In genomic region chr6:113076686-113077516, GRCm38 (mm10) we compare ENCODE assay signal across 8 mouse cellular contexts. TPM values are rescaled to one million over a fixed set of nuclear protein-coding genes. Genes with fewer than 3 reads are reported as not detected.
DNase-seq lines count a peak whose midpoint lies in the region; ATAC-seq and TF ChIP-seq lines count a peak whose summit lies in the region.

Setd5 (plus strand) TSS chr6:113077365.

- peak within 1 kb of the TSS; percentile 85 to 90 (median 87) for H3K4me3 ChIP-seq in CH12.LX (replicated peaks in 1 of 3; ENCODE audit: low read depth in 2 of 3, low read length in 2 of 3, poor library complexity in 1 of 3)
- peak within 1 kb of the TSS; percentile 94 for H3K4me3 ChIP-seq in forebrain, embryonic 11.5 days (ENCODE audit: low read depth, low read length)
- H3K4me3 ChIP-seq in heart, embryonic 16.5 days (ENCODE audit: low read length), result peak within 1 kb of the TSS; percentile 70
- peak within 1 kb of the TSS; percentile 73 for H3K4me3 ChIP-seq in liver, embryonic 15.5 days (replicated peaks)
- H3K4me3 ChIP-seq in neural tube, embryonic 12.5 days, result peak within 1 kb of the TSS; percentile 93

- dilution Hi-C loops in CH12.LX (cut with MboI; ENCODE audit: extremely low pct_ligation_motif_present, extremely low pct_unique_long_range_greater_than_20kb, low sequenced_read_pairs), result no loop called here

- TF ChIP-seq RAD21 in CH12.LX (IDR thresholded peaks at IDR 0.05; ENCODE audit: low read depth, low read length), result no peak

- no peaks in the 10 kb centered on the region for H3K27me3 ChIP-seq in CH12.LX (replicated peaks)
- no peaks in the 10 kb centered on the region for H3K27me3 ChIP-seq in forebrain, embryonic 11.5 days (ENCODE audit: control insufficient read depth, insufficient read depth, low read length)
- no peaks in the 10 kb centered on the region for H3K27me3 ChIP-seq in heart, embryonic 16.5 days (ENCODE audit: control insufficient read depth, insufficient read depth, low read length)
- no peaks in the 10 kb centered on the region for H3K27me3 ChIP-seq in liver, embryonic 15.5 days
- no peaks in the 10 kb centered on the region for H3K27me3 ChIP-seq in neural tube, embryonic 12.5 days (replicated peaks)

- peak within 1 kb of the TSS; percentile 98 for H3K27ac ChIP-seq in CH12.LX (ENCODE audit: insufficient read depth, low read depth)
- H3K27ac ChIP-seq in forebrain, embryonic 11.5 days (ENCODE audit: low read depth, low read length), result peak within 1 kb of the TSS; percentile 100
- peak within 1 kb of the TSS; percentile 100 for H3K27ac ChIP-seq in heart, embryonic 16.5 days (ENCODE audit: low read length)
- H3K27ac ChIP-seq in liver, embryonic 15.5 days (replicated peaks), result peak within 1 kb of the TSS; percentile 100
- H3K27ac ChIP-seq in neural tube, embryonic 12.5 days, result peak within 1 kb of the TSS; percentile 100

- no peak; the same call in 1 of the 2 replicates for TF ChIP-seq EP300 in CH12.LX (IDR thresholded peaks at IDR 0.05; ENCODE audit: low read length)

- peak within 1 kb of the TSS; percentile 98 for H3K9ac ChIP-seq in CH12.LX (ENCODE audit: insufficient read depth, low read depth)
- peak within 1 kb of the TSS; percentile 99 for H3K9ac ChIP-seq in forebrain, embryonic 11.5 days (ENCODE audit: low read length)
- H3K9ac ChIP-seq in heart, embryonic 16.5 days (ENCODE audit: low read length), result peak within 1 kb of the TSS; percentile 89
- H3K9ac ChIP-seq in liver, embryonic 15.5 days, result peak within 1 kb of the TSS; percentile 93
- H3K9ac ChIP-seq in neural tube, embryonic 12.5 days, result peak within 1 kb of the TSS; percentile 99

- DNase-seq in CH12.LX (ENCODE audit: extremely low read depth), result peak; percentile 94
- DNase-seq in c-Kit-positive CD71-positive TER-119-negative erythroid progenitor cells, embryonic 14.5 days (ENCODE audit: low read depth), result peak; percentile 87
- DNase-seq in forebrain, embryonic 11.5 days (ENCODE audit: low spot score), result peak; percentile 100
- DNase-seq in kidney, postnatal 36 days, result peak; percentile 98 to 99
- peak; percentile 96 for DNase-seq in telencephalon, adult 2 months (ENCODE audit: low read depth, low spot score)

- no peaks in the 10 kb centered on the region for H3K9me3 ChIP-seq in CH12.LX (replicated peaks; ENCODE audit: low read length)
- no peaks in the 10 kb centered on the region for H3K9me3 ChIP-seq in forebrain, embryonic 11.5 days (ENCODE audit: control insufficient read depth, low read length)
- H3K9me3 ChIP-seq in heart, embryonic 16.5 days (replicated peaks; ENCODE audit: control insufficient read depth, low read length), result no peaks in the 10 kb centered on the region
- no peaks in the 10 kb centered on the region for H3K9me3 ChIP-seq in liver, embryonic 15.5 days (replicated peaks)
- no peaks in the 10 kb centered on the region for H3K9me3 ChIP-seq in neural tube, embryonic 12.5 days

- TF ChIP-seq CTCF in CH12.LX (conservative IDR thresholded peaks at IDR 0.05 in 1 of 2, IDR thresholded peaks at IDR 0.05 in 1 of 2; ENCODE audit: low read depth in 2 of 2, low read length in 2 of 2), result no peak

- peaks cover 0 to 8% of the 10 kb centered on the region in 2 experiments for H3K36me3 ChIP-seq in CH12.LX (replicated peaks in 1 of 2; ENCODE audit: control insufficient read depth in 1 of 2, insufficient read depth in 1 of 2, low read length in 1 of 2)
- no peaks in the 10 kb centered on the region for H3K36me3 ChIP-seq in forebrain, embryonic 11.5 days (ENCODE audit: control insufficient read depth, insufficient read depth, low read length)
- H3K36me3 ChIP-seq in heart, embryonic 16.5 days (ENCODE audit: control insufficient read depth, insufficient read depth), result no peaks in the 10 kb centered on the region
- H3K36me3 ChIP-seq in liver, embryonic 15.5 days (replicated peaks), result peaks cover 7% of the 10 kb centered on the region; the same call in 1 of the 2 replicates
- H3K36me3 ChIP-seq in neural tube, embryonic 12.5 days, result no peaks in the 10 kb centered on the region

- H3K4me2 ChIP-seq in CH12.LX (ENCODE audit: insufficient read depth, low read depth, poor library complexity, severe bottlenecking), result peak within 1 kb of the TSS; percentile 11; the same call in 1 of the 2 replicates
- H3K4me2 ChIP-seq in forebrain, embryonic 11.5 days (ENCODE audit: low read depth, low read length, severe bottlenecking), result peak within 1 kb of the TSS; percentile 95
- H3K4me2 ChIP-seq in heart, embryonic 16.5 days (ENCODE audit: low read depth, low read length), result peak within 1 kb of the TSS; percentile 89
- H3K4me2 ChIP-seq in liver, embryonic 15.5 days, result peak within 1 kb of the TSS; percentile 85
- H3K4me2 ChIP-seq in neural tube, embryonic 12.5 days (replicated peaks), result peak within 1 kb of the TSS; percentile 73

- peak; percentile 93 for ATAC-seq in forebrain, embryonic 11.5 days (replicated peaks; ENCODE audit: low FRiP score)
- ATAC-seq in heart, embryonic 16.5 days (replicated peaks; ENCODE audit: extremely low read depth, insufficient read depth, low FRiP score), result peak; percentile 90
- ATAC-seq in liver, embryonic 15.5 days (ENCODE audit: insufficient read depth), result peak; percentile 85
- peak; percentile 95 for ATAC-seq in neural tube, embryonic 12.5 days (ENCODE audit: low FRiP score, low read depth)

- in situ Hi-C loops in CH12.LX (cut with MboI; ENCODE audit: low pct_ligation_motif_present, low pct_unique_long_range_greater_than_20kb, low sequenced_read_pairs), result loop anchor here (5.0 kb wide), 1 partner anchor 35 kb away; no protein-coding TSS in a partner anchor

- H3K79me2 ChIP-seq in CH12.LX (replicated peaks; ENCODE audit: control insufficient read depth, extremely low read depth, insufficient read depth, poor library complexity, severe bottlenecking), result peaks cover 72% of the 10 kb centered on the region

- H3K4me1 ChIP-seq in CH12.LX (ENCODE audit: control insufficient read depth in 1 of 2, insufficient read depth in 2 of 2), result peaks cover 0 to 28% of the 10 kb centered on the region in 2 experiments; a peak in 3 of 4 replicates
- H3K4me1 ChIP-seq in forebrain, embryonic 11.5 days (replicated peaks; ENCODE audit: control insufficient read depth, insufficient read depth, low read length), result peaks cover 9% of the 10 kb centered on the region; the same call in 1 of the 2 replicates
- H3K4me1 ChIP-seq in heart, embryonic 16.5 days (ENCODE audit: control insufficient read depth, insufficient read depth, low read length), result peaks cover 29% of the 10 kb centered on the region
- peaks cover 47% of the 10 kb centered on the region for H3K4me1 ChIP-seq in liver, embryonic 15.5 days (replicated peaks)
- peaks cover 39% of the 10 kb centered on the region for H3K4me1 ChIP-seq in neural tube, embryonic 12.5 days

- peak; percentile 95 for TF ChIP-seq POLR2A in CH12.LX (IDR thresholded peaks at IDR 0.05; ENCODE audit: low read depth, low read length)

- under 1% methylated on average over 62 of the region's 91 CpGs for WGBS in forebrain, embryonic 11.5 days
- under 1% methylated on average over 75 of the region's 91 CpGs for WGBS in heart, embryonic 16.5 days
- under 1% methylated on average over 70 of the region's 91 CpGs for WGBS in liver, embryonic 15.5 days (ENCODE audit: insufficient replicate concordance)
- whole genome bisulfite sequencing in neural tube, embryonic 12.5 days, result 1% methylated on average over 74 of the region's 91 CpGs

TF ChIP-seq in CH12.LX, 34 proteins besides CTCF, POLR2A, EP300 and RAD21:
- TF ChIP-seq MAX (IDR thresholded peaks at IDR 0.05; ENCODE audit: low read length) (no peak; the same call in 1 of the 2 replicates), USF2 (conservative IDR thresholded peaks at IDR 0.05; ENCODE audit: low read depth, low read length) (no peak), TCF12 (IDR thresholded peaks at IDR 0.05; ENCODE audit: low read depth, low read length) (peak; percentile 90), NRF1 (IDR thresholded peaks at IDR 0.05; ENCODE audit: low read depth, low read length) (peak; percentile 84), MXI1 (IDR thresholded peaks at IDR 0.05; ENCODE audit: low read depth, low read length) (0 out of 2 replicates have a peak, but pooled peaks have one; percentile 27), ZMIZ1 (IDR thresholded peaks at IDR 0.05; ENCODE audit: low read depth, low read length) (peak; percentile 98), BHLHE40 (IDR thresholded peaks at IDR 0.05; ENCODE audit: low read depth, low read length) (peak; percentile 53), ELF1 (IDR thresholded peaks at IDR 0.05; ENCODE audit: low read depth, low read length) (peak; percentile 56; the same call in 1 of the 2 replicates), CHD2 (IDR thresholded peaks at IDR 0.05; ENCODE audit: low read length) (peak; percentile 57), TBP (conservative IDR thresholded peaks at IDR 0.05; ENCODE audit: low read depth, low read length) (0 out of 2 replicates have a peak, but pooled peaks have one; percentile 42), MAZ (IDR thresholded peaks at IDR 0.05; ENCODE audit: low read depth, low read length) (peak; percentile 98), GABPA (IDR thresholded peaks at IDR 0.05; ENCODE audit: insufficient replicate concordance, low read depth, low read length) (no peak), MYC (IDR thresholded peaks at IDR 0.05; ENCODE audit: low read depth, low read length) (no peak), HCFC1 (IDR thresholded peaks at IDR 0.05; ENCODE audit: low read depth, low read length) (peak; percentile 71), MEF2A (IDR thresholded peaks at IDR 0.05; ENCODE audit: borderline replicate concordance, low read depth, low read length) (0 out of 2 replicates have a peak, but pooled peaks have one; percentile 30), ZKSCAN1 (IDR thresholded peaks at IDR 0.05; ENCODE audit: borderline replicate concordance, low read depth, low read length) (no peak), POLR2AphosphoS2 (IDR thresholded peaks at IDR 0.05; ENCODE audit: low read depth, low read length) (peak; percentile 71; the same call in 1 of the 2 replicates), NELFE (IDR thresholded peaks at IDR 0.05; ENCODE audit: low read depth, low read length) (peak; percentile 98), E2F4 (IDR thresholded peaks at IDR 0.05; ENCODE audit: insufficient replicate concordance, low read depth, low read length) (peak; percentile 78; the same call in 1 of the 2 replicates), KAT2A (IDR thresholded peaks at IDR 0.05; ENCODE audit: insufficient replicate concordance, low read length) (peak; percentile 61; the same call in 1 of the 2 replicates)
TF ChIP-seq in CH12.LX: peak in this region for 15.

RNA-seq across cellular contexts. Expression of gene Setd5, which starts in this region (rescaled TPM):
- 56.8 and 57.7 TPM in 2 replicates for total RNA-seq in CH12.LX (2012; rRNA removed)
- total RNA-seq in CH12.LX (2014; rRNA removed), result 59.6 and 67.4 TPM in 2 replicates
- polyA plus RNA-seq in CH12.LX (2012; ENCODE audit: insufficient read length, low read depth), result 72.1 and 80.4 TPM in 2 replicates
- polyA plus RNA-seq in forebrain, embryonic 11.5 days (2014; fragmentation: Nextera tagmentation; extraction: Ambion mirVana), result 88.6 and 92.3 TPM in 2 replicates
- 46.4 and 50.8 TPM in 2 replicates for polyA plus RNA-seq in heart, embryonic 16.5 days (2015; fragmentation: Nextera tagmentation; extraction: Ambion mirVana)
- 17.1 and 18.1 TPM in 2 replicates for polyA plus RNA-seq in liver, embryonic 15.5 days (2015; fragmentation: Nextera tagmentation; extraction: Ambion mirVana)
- 50.5 and 57.8 TPM in 2 replicates for polyA plus RNA-seq in neural tube, embryonic 12.5 days (2016; fragmentation: Nextera tagmentation; extraction: Ambion mirVana)

Comparison
In these comparisons a context has a peak if more than half of its experiments do, and no peak if none do; other contexts are left out.
1. Peak in every context shown above with its lines: DNase-seq, ATAC-seq, H3K4me3 ChIP-seq and H3K27ac ChIP-seq.
2. H3K4me2 ChIP-seq: peak in every context shown above with its lines; median percentile 95 in forebrain, embryonic 11.5 days; 89 in heart, embryonic 16.5 days; 85 in liver, embryonic 15.5 days; 73 in neural tube, embryonic 12.5 days; 11 in CH12.LX.